Mouse (Mus musculus): ENCODE results near the gene Ranbp3. TPM values are rescaled to one million over a fixed set of nuclear protein-coding genes. Genes with fewer than 3 reads are reported as not detected.
"Not testable (repeated sequence)": the region's sequence is repeated elsewhere in the genome, so short reads cannot be mapped to it uniquely, and the experiment has no call there.

Gene Ranbp3
- 86.5 and 94.9 TPM in 2 replicates for polyA plus RNA-seq (2014; fragmentation: Nextera tagmentation; extraction: Ambion mirVana)

- Histone ChIP-seq H3K4me2 (replicated peaks; ENCODE audit: low read depth, low read length) (peak within 1 kb of the TSS; percentile 53), H3K36me3 (ENCODE audit: control insufficient read depth, insufficient read depth, low read length) (peaks cover 16% of the 10 kb centered on the region; the same call in 1 of the 2 replicates), H3K27me3 (ENCODE audit: control insufficient read depth, insufficient read depth, low read length) (no peaks in the 10 kb centered on the region), H3K9ac (replicated peaks; ENCODE audit: low read depth, low read length) (peak within 1 kb of the TSS; percentile 97), H3K27ac (ENCODE audit: low read length) (peak within 1 kb of the TSS; percentile 86), H3K4me3 (ENCODE audit: low read depth, low read length) (peak within 1 kb of the TSS; percentile 96), H3K4me1 (ENCODE audit: control insufficient read depth, insufficient read depth, low read length) (peaks cover 12% of the 10 kb centered on the region), H3K9me3 (ENCODE audit: control insufficient read depth, low read depth, low read length) (no peaks in the 10 kb centered on the region)
- 1% methylated on average over 62 of the region's 66 CpGs for WGBS
- peak; percentile 90 for ATAC-seq (ENCODE audit: insufficient number of reproducible peaks, insufficient read depth, low FRiP score, low read depth)
These were observed at the start of gene Ranbp3 for GRCm38 (mm10) chr17:56672941-56673646. Ranbp3 (plus strand) TSS chr17:56673294.

- Histone ChIP-seq H3K27ac (ENCODE audit: low read length) (no peak overlapping the region), H3K4me1 (ENCODE audit: control insufficient read depth, insufficient read depth, low read length) (peaks cover 13% of the 10 kb centered on the region), H3K36me3 (ENCODE audit: control insufficient read depth, insufficient read depth, low read length) (peaks cover 20% of the 10 kb centered on the region; the same call in 1 of the 2 replicates), H3K9me3 (ENCODE audit: control insufficient read depth, low read depth, low read length) (no peaks in the 10 kb centered on the region), H3K27me3 (ENCODE audit: control insufficient read depth, insufficient read depth, low read length) (no peaks in the 10 kb centered on the region), H3K4me3 (ENCODE audit: low read depth, low read length) (peak overlapping the region; percentile 85; the same call in 1 of the 2 replicates), H3K9ac (replicated peaks; ENCODE audit: low read depth, low read length) (no peak overlapping the region), H3K4me2 (replicated peaks; ENCODE audit: low read depth, low read length) (peak overlapping the region; percentile 98)
- 78% methylated on average over 3 of the region's 3 CpGs for WGBS
- no peak for ATAC-seq (ENCODE audit: insufficient number of reproducible peaks, insufficient read depth, low FRiP score, low read depth)
These were observed 47.6 kb upstream of the Ranbp3 start for GRCm38 (mm10) chr17:56625495-56625894.

GRCm38 (mm10) chr17:56626260-56626659 lies 46.8 kb upstream of the Ranbp3 start:
- ATAC-seq (ENCODE audit: insufficient number of reproducible peaks, insufficient read depth, low FRiP score, low read depth): peak; percentile 0; the same call in 1 of the 2 replicates
- no peaks in the 10 kb centered on the region for H3K27me3 ChIP-seq (ENCODE audit: control insufficient read depth, insufficient read depth, low read length)
- H3K4me3 ChIP-seq (ENCODE audit: low read depth, low read length): peak overlapping the region; percentile 85
- no peaks in the 10 kb centered on the region for H3K9me3 ChIP-seq (ENCODE audit: control insufficient read depth, low read depth, low read length)
- H3K36me3 ChIP-seq (ENCODE audit: control insufficient read depth, insufficient read depth, low read length): peaks cover 14% of the 10 kb centered on the region; the same call in 1 of the 2 replicates
- under 1% methylated on average over 32 of the region's 32 CpGs for WGBS
- peaks cover 13% of the 10 kb centered on the region for H3K4me1 ChIP-seq (ENCODE audit: control insufficient read depth, insufficient read depth, low read length)
- H3K4me2 ChIP-seq (replicated peaks; ENCODE audit: low read depth, low read length): peak overlapping the region; percentile 98
- H3K27ac ChIP-seq (ENCODE audit: low read length): peak overlapping the region; percentile 89
- peak overlapping the region; percentile 87 for H3K9ac ChIP-seq (replicated peaks; ENCODE audit: low read depth, low read length)

GRCm38 (mm10) chr17:56626754-56627470 lies 46.2 kb upstream of the Ranbp3 start, which contains the start of gene Lonp1:
Lonp1 (minus strand) TSS chr17:56626887.
- Histone ChIP-seq H3K27ac (ENCODE audit: low read length) (peak within 1 kb of the TSS; percentile 89), H3K9ac (replicated peaks; ENCODE audit: low read depth, low read length) (peak within 1 kb of the TSS; percentile 87), H3K36me3 (ENCODE audit: control insufficient read depth, insufficient read depth, low read length) (peaks cover 11% of the 10 kb centered on the region; the same call in 1 of the 2 replicates), H3K27me3 (ENCODE audit: control insufficient read depth, insufficient read depth, low read length) (no peaks in the 10 kb centered on the region), H3K4me2 (replicated peaks; ENCODE audit: low read depth, low read length) (peak within 1 kb of the TSS; percentile 98), H3K4me3 (ENCODE audit: low read depth, low read length) (peak within 1 kb of the TSS; percentile 85), H3K9me3 (ENCODE audit: control insufficient read depth, low read depth, low read length) (no peaks in the 10 kb centered on the region), H3K4me1 (ENCODE audit: control insufficient read depth, insufficient read depth, low read length) (peaks cover 13% of the 10 kb centered on the region)
- WGBS: under 1% methylated on average over 51 of the region's 51 CpGs
- ATAC-seq (ENCODE audit: insufficient number of reproducible peaks, insufficient read depth, low FRiP score, low read depth): peak; percentile 90

- peak within 1 kb of the TSS; percentile 98 for H3K4me2 ChIP-seq (replicated peaks; ENCODE audit: low read depth, low read length)
- H3K9me3 ChIP-seq (ENCODE audit: control insufficient read depth, low read depth, low read length): no peaks in the 10 kb centered on the region
- no peak within 1 kb of the TSS; the same call in 1 of the 2 replicates for H3K9ac ChIP-seq (replicated peaks; ENCODE audit: low read depth, low read length)
- 8% methylated on average over 26 of the region's 26 CpGs for WGBS
- peak; percentile 38 for ATAC-seq (ENCODE audit: insufficient number of reproducible peaks, insufficient read depth, low FRiP score, low read depth)
- peaks cover 13% of the 10 kb centered on the region for H3K4me1 ChIP-seq (ENCODE audit: control insufficient read depth, insufficient read depth, low read length)
- H3K27me3 ChIP-seq (ENCODE audit: control insufficient read depth, insufficient read depth, low read length): no peaks in the 10 kb centered on the region
- H3K4me3 ChIP-seq (ENCODE audit: low read depth, low read length): peak within 1 kb of the TSS; percentile 85
- peaks cover 11% of the 10 kb centered on the region; the same call in 1 of the 2 replicates for H3K36me3 ChIP-seq (ENCODE audit: control insufficient read depth, insufficient read depth, low read length)
- H3K27ac ChIP-seq (ENCODE audit: low read length): peak within 1 kb of the TSS; percentile 89
These were observed 45.4 kb upstream of the Ranbp3 start, which contains the start of gene Catsperd for GRCm38 (mm10) chr17:56627530-56628277. Catsperd (plus strand) TSS chr17:56628143.

GRCm38 (mm10) chr17:56629800-56630781 lies 43.0 kb upstream of the Ranbp3 start:
- not testable (repeated sequence) for H3K4me2 ChIP-seq (replicated peaks; ENCODE audit: low read depth, low read length); ATAC-seq (ENCODE audit: insufficient number of reproducible peaks, insufficient read depth, low FRiP score, low read depth); H3K9ac ChIP-seq (replicated peaks; ENCODE audit: low read depth, low read length); H3K27me3 ChIP-seq (ENCODE audit: control insufficient read depth, insufficient read depth, low read length); H3K36me3 ChIP-seq (ENCODE audit: control insufficient read depth, insufficient read depth, low read length); H3K4me3 ChIP-seq (ENCODE audit: low read depth, low read length); H3K9me3 ChIP-seq (ENCODE audit: control insufficient read depth, low read depth, low read length); H3K27ac ChIP-seq (ENCODE audit: low read length)
- H3K4me1 ChIP-seq (ENCODE audit: control insufficient read depth, insufficient read depth, low read length): peaks cover 13% of the 10 kb centered on the region
- 88% methylated on average over 27 of the region's 27 CpGs for WGBS

- H3K4me1 ChIP-seq (ENCODE audit: control insufficient read depth, insufficient read depth, low read length): 0 out of 2 replicates have a peak, but pooled peaks cover 4% of the 10 kb centered on the region
- WGBS: 55% methylated on average over 4 of the region's 4 CpGs
- no peaks in the 10 kb centered on the region for H3K27me3 ChIP-seq (ENCODE audit: control insufficient read depth, insufficient read depth, low read length)
- H3K4me2 ChIP-seq (replicated peaks; ENCODE audit: low read depth, low read length): no peak overlapping the region
- no peak for ATAC-seq (ENCODE audit: insufficient number of reproducible peaks, insufficient read depth, low FRiP score, low read depth)
- no peaks in the 10 kb centered on the region for H3K36me3 ChIP-seq (ENCODE audit: control insufficient read depth, insufficient read depth, low read length)
- no peak overlapping the region for H3K27ac ChIP-seq (ENCODE audit: low read length)
- no peak overlapping the region for H3K9ac ChIP-seq (replicated peaks; ENCODE audit: low read depth, low read length)
- H3K9me3 ChIP-seq (ENCODE audit: control insufficient read depth, low read depth, low read length): no peaks in the 10 kb centered on the region
- no peak overlapping the region for H3K4me3 ChIP-seq (ENCODE audit: low read depth, low read length)
These were observed 41.3 kb upstream of the Ranbp3 start for GRCm38 (mm10) chr17:56631807-56632206.
